Mouse (Mus musculus) large intestine, adult 2 months (tissue): ENCODE measurements around the gene Gss. TPM values are rescaled to one million over a fixed set of nuclear protein-coding genes. Genes with fewer than 3 reads are reported as not detected.

Experiments used
- DNase-seq: peaks from one replicate; pipeline ENCODE4 v3.0.0-alpha.2; 2012; ENCODE audit warnings: low read depth, low spot score
- WGBS: fragments of 180-500 bp; shearing (Covaris S2); methylation state at CpG from one replicate; pipeline ENCODE4 v1.1.7; 2018; 5-methylcytosine and 5-hydroxymethylcytosine counted together
- polyA plus RNA-seq: library from polyadenylated mRNA; depleted of rRNA; stranded (reverse); fragments of >200 nt; gene quantifications from 2 replicates; pipeline ENCODE4 v1.2.3, GENCODE M21; 2012; rRNA removed

Gene Gss
- 76.2 and 123 TPM in 2 replicates for polyA plus RNA-seq

- under 1% methylated on average over 53 of the region's 53 CpGs for WGBS
- DNase-seq, result peak; percentile 80
Measured at GRCm38 (mm10) chr2:155592137-155592853, at the start of gene Gss. Gene Gss, minus strand, starts transcription at chr2:155592810.

DNA sequence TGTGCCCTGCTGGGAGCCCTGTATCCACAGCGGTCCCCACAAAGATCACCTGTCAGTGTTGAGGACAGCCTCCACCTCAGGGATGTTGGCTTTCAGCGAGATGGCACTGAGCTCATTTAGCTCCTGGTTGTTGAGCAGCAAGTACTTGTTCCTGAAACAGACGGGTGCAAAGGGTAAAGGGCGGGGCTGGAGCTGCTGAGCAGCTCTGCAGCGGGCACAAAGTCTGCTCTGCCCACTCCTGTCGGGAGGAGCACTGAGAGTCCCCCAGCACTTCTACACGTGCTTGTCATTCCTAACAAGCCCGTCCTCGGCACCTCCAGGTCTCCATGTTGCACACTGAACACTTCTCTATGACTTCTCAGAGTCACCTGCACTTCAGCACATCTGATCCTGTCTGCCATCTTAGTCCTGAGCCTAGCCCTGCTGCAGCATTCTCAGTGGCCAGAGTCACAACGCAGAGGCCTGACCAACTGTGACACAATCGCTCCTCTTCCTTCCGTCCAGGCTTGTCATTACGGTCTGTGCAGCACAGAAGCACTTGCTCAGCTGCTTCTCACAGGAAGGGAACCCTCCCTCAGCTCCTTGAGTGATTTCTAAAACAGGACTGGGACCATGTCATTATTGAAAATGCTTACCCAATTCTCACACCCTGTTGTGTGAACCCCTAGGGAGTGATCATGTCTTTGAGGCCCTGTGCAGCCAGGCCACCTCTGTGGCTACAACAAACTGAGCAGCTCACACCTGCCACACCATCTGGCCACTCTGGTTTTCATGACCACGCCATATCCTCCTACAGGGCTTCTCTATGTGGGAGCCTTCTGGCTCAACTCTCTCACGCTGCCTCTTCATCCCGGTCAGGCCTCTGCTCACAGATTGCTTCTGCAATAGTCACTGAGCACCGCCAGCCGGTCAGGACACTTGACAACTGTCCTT lies 49.2 kb upstream of the Gss start:
- DNase-seq, result peak; percentile 47
- 52% methylated on average over 18 of the region's 18 CpGs for WGBS

DNA sequence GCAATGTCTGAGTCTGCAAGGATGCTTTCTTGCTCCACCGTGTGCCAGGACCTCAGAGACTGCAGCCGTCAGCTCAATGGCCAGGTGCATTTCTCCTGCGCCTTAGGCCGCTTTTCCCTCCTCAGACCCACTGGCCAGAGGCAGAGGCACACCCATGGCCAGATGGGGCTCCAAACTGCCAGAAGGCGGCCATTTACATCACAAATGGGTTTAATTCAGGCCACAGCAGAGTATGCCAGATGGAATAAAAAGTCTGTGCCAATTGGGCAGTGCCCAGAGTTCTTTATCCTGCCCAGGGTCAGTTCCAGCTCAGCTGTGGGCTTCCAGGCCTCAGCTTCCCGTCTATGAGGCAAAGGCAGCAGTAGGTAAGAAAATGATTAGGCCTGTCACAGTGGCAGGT lies 48.0 kb upstream of the Gss start:
- DNase-seq, result no peak
- 88% methylated on average over 6 of the region's 6 CpGs for WGBS

- 71% methylated on average over 4 of the region's 4 CpGs for WGBS
- no peak for DNase-seq
Measured at GRCm38 (mm10) chr2:155637411-155637810, 44.8 kb upstream of the Gss start.

DNA sequence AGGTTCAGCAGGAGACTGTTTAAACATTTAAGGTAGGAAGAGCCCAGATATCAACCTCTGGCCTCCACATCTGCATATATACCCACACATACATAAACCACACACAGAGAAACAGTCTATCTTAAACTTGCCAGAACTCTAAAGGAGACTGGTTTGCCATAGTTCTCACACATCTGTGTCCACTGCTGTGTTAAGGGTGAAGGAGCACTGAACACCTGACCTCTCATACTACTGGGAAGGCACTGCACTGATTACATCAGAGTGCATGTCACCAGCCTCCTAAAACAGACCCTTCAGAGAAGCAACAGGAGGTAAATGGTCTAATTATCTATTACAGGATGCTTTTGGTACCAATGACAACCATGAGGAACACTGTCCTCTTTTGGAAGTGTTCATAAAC lies 44.3 kb upstream of the Gss start:
- no peak for DNase-seq

DNA sequence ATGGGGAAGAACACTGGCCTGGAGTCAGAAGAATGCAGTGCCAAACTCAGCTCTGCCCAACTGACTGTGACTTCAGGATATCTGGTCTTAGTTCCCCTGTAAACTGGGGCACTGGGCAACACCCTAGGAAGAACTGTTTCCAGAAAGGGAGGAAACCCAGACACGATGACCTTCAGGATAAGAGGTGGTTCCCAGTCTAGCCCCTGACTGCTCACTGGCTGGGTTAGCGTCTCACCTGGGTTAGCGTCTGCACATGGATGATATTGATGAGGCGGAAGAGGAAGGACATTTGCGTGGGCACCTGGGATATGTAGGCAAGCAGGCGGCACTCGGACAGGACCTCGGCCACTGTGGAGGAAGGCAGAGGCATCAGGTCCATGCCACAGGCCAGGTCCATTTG lies 43.4 kb upstream of the Gss start:
- WGBS, result 96% methylated on average over 8 of the region's 8 CpGs
- no peak for DNase-seq

- no peak for DNase-seq
- 87% methylated on average over 8 of the region's 8 CpGs for WGBS
Measured at GRCm38 (mm10) chr2:155634562-155634961, 42.0 kb upstream of the Gss start.

DNA sequence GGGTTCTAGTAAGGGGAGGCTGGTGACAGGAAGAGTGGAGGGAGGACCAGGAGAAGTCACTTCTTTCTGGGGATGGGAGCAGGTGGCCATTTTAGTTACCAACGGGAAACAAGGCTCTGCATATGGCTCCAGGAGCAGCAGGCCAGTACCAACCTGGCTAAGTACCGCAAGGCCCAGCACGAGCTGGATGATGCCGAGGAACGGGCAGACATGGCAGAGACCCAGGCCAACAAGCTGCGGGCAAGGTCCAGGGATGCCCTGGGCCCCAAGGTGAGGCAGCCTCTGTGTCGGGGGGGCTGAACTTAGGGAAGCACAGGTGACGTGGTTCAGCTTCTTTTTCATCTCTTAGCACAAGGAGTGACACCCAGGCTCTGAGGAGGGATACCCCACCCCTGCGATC lies 41.1 kb upstream of the Gss start:
- DNase-seq, result no peak
- 93% methylated on average over 9 of the region's 9 CpGs for WGBS

GRCm38 (mm10) chr2:155633121-155633520 lies 40.5 kb upstream of the Gss start:
- 80% methylated on average over 19 of the region's 19 CpGs for WGBS
- DNase-seq, result no peak

- no peak for DNase-seq
- WGBS, result 87% methylated on average over 30 of the region's 30 CpGs
Measured at GRCm38 (mm10) chr2:155632138-155632936, 39.7 kb upstream of the Gss start.

DNA sequence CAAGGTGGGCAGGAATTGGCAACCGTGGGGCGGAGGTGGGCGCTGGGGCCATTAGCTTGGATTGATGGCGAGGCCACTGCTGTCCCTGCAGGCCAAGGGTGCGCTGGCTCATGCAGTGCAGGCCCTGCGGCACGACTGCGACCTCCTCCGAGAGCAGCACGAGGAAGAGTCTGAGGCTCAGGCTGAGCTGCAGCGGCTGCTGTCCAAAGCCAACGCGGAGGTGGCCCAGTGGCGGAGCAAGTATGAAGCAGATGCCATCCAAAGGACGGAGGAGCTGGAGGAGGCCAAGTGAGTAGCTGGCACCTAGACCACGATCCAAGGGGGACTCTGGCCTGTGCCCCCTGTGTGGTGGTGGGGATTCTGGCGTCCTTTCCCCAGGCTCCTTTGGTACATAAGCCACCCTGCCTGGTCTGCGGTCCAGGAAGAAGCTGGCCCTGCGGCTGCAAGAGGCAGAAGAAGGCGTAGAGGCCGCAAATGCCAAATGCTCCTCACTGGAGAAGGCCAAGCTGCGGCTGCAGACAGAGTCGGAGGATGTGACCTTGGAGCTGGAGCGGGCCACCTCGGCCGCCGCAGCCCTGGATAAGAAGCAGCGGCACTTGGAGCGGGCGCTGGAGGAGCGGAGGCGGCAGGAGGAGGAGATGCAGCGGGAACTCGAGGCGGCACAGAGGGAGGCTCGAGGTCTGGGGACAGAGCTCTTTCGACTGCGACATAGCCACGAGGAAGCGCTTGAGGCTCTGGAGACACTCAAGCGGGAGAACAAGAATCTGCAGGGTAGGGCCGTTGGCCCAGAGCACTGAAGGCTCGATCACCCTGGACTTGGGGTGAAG lies 38.2 kb upstream of the Gss start:
- no peak for DNase-seq
- 80% methylated on average over 43 of the region's 43 CpGs for WGBS

GRCm38 (mm10) chr2:155630153-155630552 lies 37.5 kb upstream of the Gss start:
- WGBS, result 93% methylated on average over 20 of the region's 20 CpGs
- DNase-seq, result no peak

GRCm38 (mm10) chr2:155629231-155629661 lies 36.6 kb upstream of the Gss start:
- no peak for DNase-seq
- 3% methylated on average over 35 of the region's 35 CpGs for WGBS

GRCm38 (mm10) chr2:155628519-155628918 lies 35.9 kb upstream of the Gss start:
- no peak for DNase-seq
- 92% methylated on average over 13 of the region's 13 CpGs for WGBS

GRCm38 (mm10) chr2:155628112-155628511 lies 35.5 kb upstream of the Gss start:
- DNase-seq, result no peak
- 91% methylated on average over 9 of the region's 9 CpGs for WGBS

DNA sequence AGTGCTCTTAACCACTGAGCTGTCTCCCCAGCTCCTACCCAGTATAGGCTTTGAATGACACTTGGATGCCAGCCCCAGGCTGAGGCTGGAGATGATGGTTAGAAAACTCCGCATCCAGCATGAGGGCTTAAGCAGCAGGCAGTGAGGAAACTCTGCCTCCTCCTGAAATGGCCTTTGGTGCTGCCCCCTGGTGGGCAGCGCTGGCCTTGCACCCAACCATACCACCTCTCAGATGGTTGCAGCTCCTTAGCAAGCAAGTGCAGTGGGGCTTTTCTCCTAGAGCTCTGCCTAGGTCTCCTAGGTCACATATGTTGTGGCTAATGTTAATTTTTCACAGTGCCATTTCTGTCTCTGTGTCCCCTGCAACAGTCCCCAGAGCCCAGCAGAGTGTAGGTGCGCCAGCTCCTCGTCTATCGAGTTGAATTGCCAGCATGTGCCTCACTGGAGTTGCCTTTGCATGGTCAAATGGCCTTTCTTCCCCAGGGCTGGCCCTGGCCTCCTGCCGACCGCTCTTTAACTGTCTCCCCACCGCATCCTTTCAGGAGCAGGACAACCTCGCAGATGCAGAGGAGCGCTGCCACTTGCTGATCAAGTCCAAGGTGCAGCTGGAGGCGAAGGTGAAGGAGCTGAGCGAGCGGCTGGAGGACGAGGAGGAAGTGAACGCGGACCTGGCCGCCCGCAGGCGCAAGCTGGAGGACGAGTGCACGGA lies 34.6 kb upstream of the Gss start:
- 65% methylated on average over 21 of the region's 21 CpGs for WGBS
- no peak for DNase-seq

DNA sequence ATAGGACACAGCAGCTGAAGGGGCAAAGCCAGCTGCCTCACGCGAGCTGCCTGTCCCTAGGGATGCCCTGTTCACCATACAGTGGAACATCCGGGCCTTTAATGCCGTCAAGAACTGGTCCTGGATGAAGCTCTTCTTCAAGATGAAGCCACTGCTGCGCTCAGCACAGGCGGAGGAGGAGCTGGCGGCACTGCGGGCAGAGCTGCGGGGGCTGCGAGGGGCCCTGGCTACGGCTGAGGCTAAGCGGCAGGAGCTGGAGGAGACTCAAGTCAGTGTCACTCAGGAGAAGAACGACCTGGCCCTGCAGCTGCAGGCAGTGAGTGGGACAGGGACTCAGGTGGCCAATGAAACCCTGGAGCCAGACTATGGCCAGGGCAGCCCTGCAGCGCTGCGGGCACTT lies 33.7 kb upstream of the Gss start:
- DNase-seq, result no peak
- WGBS, result 60% methylated on average over 15 of the region's 15 CpGs

GRCm38 (mm10) chr2:155624730-155625129 lies 32.1 kb upstream of the Gss start:
- 27% methylated on average over 10 of the region's 10 CpGs for WGBS
- no peak for DNase-seq

DNA sequence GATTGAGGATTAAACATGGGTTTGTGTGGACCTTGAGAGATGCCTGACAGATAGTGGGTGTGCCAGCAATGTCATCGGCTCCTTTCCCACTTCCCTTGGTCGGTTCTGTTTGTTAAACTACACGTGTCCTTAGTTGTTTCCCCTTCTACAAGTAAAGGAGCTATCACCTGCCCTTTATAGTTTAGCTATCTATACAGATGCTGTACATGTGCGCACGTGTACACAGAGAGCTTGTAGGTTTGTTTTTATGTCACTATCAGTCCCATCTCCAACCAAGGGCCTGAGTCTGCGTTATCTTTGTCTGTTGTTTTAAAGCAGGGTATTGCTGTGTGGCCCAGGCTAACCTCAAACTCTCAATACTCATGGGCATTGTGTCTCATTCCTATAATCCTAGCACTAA lies 31.4 kb upstream of the Gss start:
- 78% methylated on average over 6 of the region's 6 CpGs for WGBS
- DNase-seq, result no peak
